Mouse (Mus musculus) liver, embryonic 16.5 days (tissue): ENCODE measurements around the gene Psme4. TPM values are rescaled to one million over a fixed set of nuclear protein-coding genes. Genes with fewer than 3 reads are reported as not detected.
A peak's percentile ranks its signal among the peaks of the same experiment; 100 is the strongest.

Experiments
- ATAC-seq: fragments of 200-750 bp; cut with Nextera tagmentation; 2 replicates; pipeline ENCODE4 v1.8.0; 2017; ENCODE audit warnings: low read depth, mild to moderate bottlenecking, moderate number of reproducible peaks, moderate library complexity
- H3K27ac ChIP-seq: fragments of 300-500 bp; sonication (generic); 2 replicates; pipeline ENCODE4 v1.5.1; 2014; ENCODE audit warnings: mild to moderate bottlenecking, low read length
- H3K27me3 ChIP-seq: fragments of 300-500 bp; sonication (generic); 2 replicates; pipeline ENCODE4 v1.6.1; 2014; ENCODE audit warnings: low read depth, low read length, mixed read lengths; ENCODE audit not compliant: control insufficient read depth, insufficient read depth
- H3K36me3 ChIP-seq: fragments of 300-500 bp; sonication (generic); 2 replicates; pipeline ENCODE4 v1.6.1; 2014; ENCODE audit warnings: mild to moderate bottlenecking; ENCODE audit not compliant: control insufficient read depth, insufficient read depth
- H3K4me1 ChIP-seq: fragments of 300-500 bp; sonication (generic); 2 replicates; pipeline ENCODE4 v1.6.1; 2014; ENCODE audit warnings: low read depth, low read length, mixed read lengths; ENCODE audit not compliant: control insufficient read depth
- H3K4me2 ChIP-seq: fragments of 300-500 bp; sonication (generic); 2 replicates; pipeline ENCODE4 v1.6.1; 2014; ENCODE audit warnings: low read depth, low read length, mixed read lengths
- H3K4me3 ChIP-seq: fragments of 300-500 bp; sonication (generic); 2 replicates; pipeline ENCODE4 v1.5.1; 2014; ENCODE audit warnings: low read depth, mild to moderate bottlenecking, low read length
- H3K9ac ChIP-seq: fragments of 300-500 bp; sonication (generic); 2 replicates; pipeline ENCODE4 v1.6.1; 2014; ENCODE audit warnings: low read depth, low read length
- H3K9me3 ChIP-seq: fragments of 300-500 bp; sonication (generic); replicated peaks from 2 replicates; pipeline ENCODE4 v1.6.1; 2016; ENCODE audit warnings: low read length; ENCODE audit not compliant: control insufficient read depth
- whole genome bisulfite sequencing: fragments of 180-500 bp; shearing (Covaris S2); extraction: QIAGEN DNeasy Blood & Tissue Kit; methylation state at CpG from one replicate; pipeline ENCODE4 v1.1.7; 2014; ENCODE audit not compliant: insufficient replicate concordance; 5-methylcytosine and 5-hydroxymethylcytosine counted together
- polyA plus RNA-seq: library from polyadenylated mRNA; unstranded; fragments of >200 nt; fragmentation: Nextera tagmentation; extraction: Ambion mirVana; gene quantifications from 2 replicates; pipeline ENCODE4 v1.2.1, GENCODE M21; 2015

Psme4 gene
- polyA plus RNA-seq, 1 experiment from 2014 or later = 7.2 TPM

DNA sequence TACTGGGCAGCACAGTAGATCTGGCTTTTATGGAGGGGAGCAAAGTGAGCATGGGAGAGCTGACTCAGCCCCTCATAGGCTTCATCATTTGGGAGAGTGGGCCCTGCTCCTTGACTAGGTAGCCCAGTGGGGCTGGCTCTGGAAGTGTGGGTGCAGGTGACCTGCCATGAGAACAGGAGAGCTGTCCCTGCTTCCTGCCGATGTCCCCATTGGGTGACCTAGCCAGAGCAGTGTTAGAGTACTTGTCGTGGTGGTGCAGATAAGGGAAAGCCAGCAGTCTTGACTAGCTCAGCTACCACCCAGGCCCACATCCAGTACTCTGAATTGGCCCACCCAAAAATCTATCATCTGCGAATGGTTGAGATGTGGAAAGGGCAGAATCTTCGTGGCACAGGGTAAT is 6.0 kb downstream of the Psme4 start:
- H3K4me3 ChIP-seq = no peak overlapping the region
- H3K27ac ChIP-seq = no peak overlapping the region
- H3K9ac ChIP-seq = no peak overlapping the region
- H3K4me1 ChIP-seq = peaks cover 16% of the 10 kb centered on the region
- H3K36me3 ChIP-seq = no peaks in the 10 kb centered on the region
- no peaks in the 10 kb centered on the region for H3K27me3 ChIP-seq
- WGBS = 27% methylated on average over 4 of the region's 4 CpGs
- peak; percentile 55 for ATAC-seq
- no peak overlapping the region for H3K4me2 ChIP-seq
- no peaks in the 10 kb centered on the region for H3K9me3 ChIP-seq

DNA sequence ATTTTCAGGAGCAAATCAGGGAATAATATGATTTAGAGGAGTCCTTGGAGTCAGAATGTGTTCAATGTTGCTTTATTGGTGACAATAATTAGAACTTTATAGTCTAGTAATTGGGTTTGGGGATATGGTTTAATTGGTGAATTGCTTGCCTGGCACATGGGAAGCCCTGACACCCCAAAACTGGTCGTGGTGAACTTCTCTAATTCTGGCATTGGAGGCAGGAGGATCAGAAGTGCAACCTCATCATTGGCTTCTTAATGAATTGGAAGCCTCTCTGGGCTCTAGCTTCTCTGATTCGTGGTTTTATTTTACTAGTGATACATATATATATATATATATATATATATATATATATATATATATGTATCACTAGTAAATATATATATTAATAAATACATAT is 9.4 kb downstream of the Psme4 start:
- Histone ChIP-seq H3K9ac (no peak overlapping the region), H3K4me1 (peaks cover 6% of the 10 kb centered on the region), H3K27ac (no peak overlapping the region), H3K9me3 (no peaks in the 10 kb centered on the region), H3K36me3 (no peaks in the 10 kb centered on the region), H3K4me3 (no peak overlapping the region), H3K4me2 (no peak overlapping the region), H3K27me3 (no peaks in the 10 kb centered on the region)
- 49% methylated on average over 2 of the region's 2 CpGs for WGBS
- no peak for ATAC-seq

GRCm38 (mm10) chr11:30781612-30782011 is 10.1 kb downstream of the Psme4 start:
- Histone ChIP-seq H3K4me2 (no peak overlapping the region), H3K4me3 (no peak overlapping the region), H3K4me1 (peaks cover 6% of the 10 kb centered on the region), H3K27ac (no peak overlapping the region), H3K27me3 (no peaks in the 10 kb centered on the region), H3K36me3 (no peaks in the 10 kb centered on the region), H3K9ac (no peak overlapping the region), H3K9me3 (no peaks in the 10 kb centered on the region)
- ATAC-seq = no peak
- WGBS = 88% methylated on average over 1 of the region's 1 CpGs

GRCm38 (mm10) chr11:30785497-30785896 is 14.0 kb downstream of the Psme4 start:
- Histone ChIP-seq H3K27me3 (no peaks in the 10 kb centered on the region), H3K4me2 (no peak overlapping the region), H3K9me3 (no peaks in the 10 kb centered on the region), H3K4me3 (no peak overlapping the region), H3K36me3 (no peaks in the 10 kb centered on the region), H3K27ac (no peak overlapping the region), H3K9ac (no peak overlapping the region), H3K4me1 (no peaks in the 10 kb centered on the region)
- ATAC-seq = no peak
- 68% methylated on average over 3 of the region's 3 CpGs for WGBS

GRCm38 (mm10) chr11:30786230-30786983 is 14.9 kb downstream of the Psme4 start:
- Histone ChIP-seq H3K27ac (no peak overlapping the region), H3K9me3 (no peaks in the 10 kb centered on the region), H3K27me3 (no peaks in the 10 kb centered on the region), H3K9ac (no peak overlapping the region), H3K4me3 (no peak overlapping the region), H3K4me1 (no peaks in the 10 kb centered on the region), H3K36me3 (no peaks in the 10 kb centered on the region), H3K4me2 (no peak overlapping the region)
- 77% methylated on average over 7 of the region's 7 CpGs for WGBS
- no peak for ATAC-seq

DNA sequence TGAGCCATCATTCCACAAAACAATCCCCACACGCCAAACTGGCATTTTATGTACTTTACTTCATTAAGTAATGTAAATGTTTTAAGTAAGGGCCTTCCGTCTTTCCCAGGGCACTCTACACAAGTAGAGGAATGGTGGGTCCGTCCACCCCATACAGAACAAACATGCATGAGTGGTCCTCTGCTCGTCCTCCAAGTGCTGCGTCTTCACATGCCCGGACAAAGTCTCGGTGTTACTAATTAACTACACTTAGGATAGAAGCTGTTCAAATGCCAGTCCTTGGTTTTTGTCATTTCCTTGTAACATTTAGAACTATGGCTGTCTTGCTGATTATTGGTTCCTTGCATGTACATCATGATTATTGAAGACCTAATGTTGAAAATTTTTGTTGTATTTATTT is 21.2 kb downstream of the Psme4 start:
- no peak overlapping the region for H3K4me2 ChIP-seq
- H3K9me3 ChIP-seq = no peaks in the 10 kb centered on the region
- 80% methylated on average over 7 of the region's 7 CpGs for WGBS
- no peak for ATAC-seq
- no peaks in the 10 kb centered on the region for H3K27me3 ChIP-seq
- no peak overlapping the region for H3K27ac ChIP-seq
- H3K36me3 ChIP-seq = no peaks in the 10 kb centered on the region; the same call in none of the 2 replicates
- no peak overlapping the region for H3K4me3 ChIP-seq
- H3K4me1 ChIP-seq = no peaks in the 10 kb centered on the region
- no peak overlapping the region for H3K9ac ChIP-seq

DNA sequence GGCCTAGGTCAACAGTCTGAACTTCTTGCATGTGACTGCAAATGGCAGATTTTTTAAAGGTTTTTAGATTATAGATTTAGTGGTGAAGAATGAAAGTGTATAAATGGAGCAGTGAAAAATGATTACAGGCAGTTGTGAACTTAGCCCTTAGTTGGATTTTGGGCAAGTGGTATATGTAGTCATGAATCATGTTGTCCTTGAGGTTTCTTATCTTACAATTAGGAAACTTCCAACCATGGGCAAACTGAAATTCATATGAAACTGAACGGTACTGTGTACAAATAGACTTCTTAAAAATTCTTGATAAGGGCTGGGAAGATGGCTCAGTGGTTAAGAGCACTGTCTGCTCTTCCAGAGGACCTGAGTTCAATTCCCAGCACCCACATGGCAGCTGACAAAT is 22.2 kb downstream of the Psme4 start:
- Histone ChIP-seq H3K27ac (no peak overlapping the region), H3K36me3 (no peaks in the 10 kb centered on the region; the same call in none of the 2 replicates), H3K4me1 (no peaks in the 10 kb centered on the region), H3K9me3 (no peaks in the 10 kb centered on the region), H3K4me2 (no peak overlapping the region), H3K9ac (no peak overlapping the region), H3K4me3 (no peak overlapping the region), H3K27me3 (no peaks in the 10 kb centered on the region)
- 23% methylated on average over 1 of the region's 1 CpGs for whole genome bisulfite sequencing
- ATAC-seq = no peak

DNA sequence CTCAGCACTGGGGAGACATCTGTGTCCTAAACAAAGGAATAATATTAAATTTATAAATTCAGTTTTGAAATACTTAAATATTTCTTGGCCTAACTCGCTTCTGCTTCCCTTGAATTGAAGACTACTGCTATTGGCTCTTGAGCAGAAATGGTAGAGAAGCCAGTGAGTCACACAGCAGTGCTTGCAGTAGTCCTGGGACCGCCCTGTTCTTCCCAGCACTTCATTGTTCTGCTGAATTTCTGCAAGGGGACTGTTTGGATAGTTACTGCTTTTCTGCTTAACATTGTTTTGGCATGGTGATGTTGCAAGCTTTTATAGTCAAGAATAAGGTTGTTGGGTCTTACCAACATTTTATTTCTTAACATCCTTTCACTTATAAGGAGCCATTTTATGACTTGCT is 25.7 kb downstream of the Psme4 start:
- Histone ChIP-seq H3K36me3 (no peaks in the 10 kb centered on the region; the same call in 1 of the 2 replicates), H3K9me3 (no peaks in the 10 kb centered on the region), H3K4me3 (no peak overlapping the region), H3K4me2 (no peak overlapping the region), H3K27me3 (no peaks in the 10 kb centered on the region), H3K4me1 (no peaks in the 10 kb centered on the region), H3K9ac (no peak overlapping the region), H3K27ac (no peak overlapping the region)
- no peak for ATAC-seq
- 73% methylated on average over 2 of the region's 2 CpGs for WGBS

- Histone ChIP-seq H3K27ac (no peak overlapping the region), H3K4me1 (no peaks in the 10 kb centered on the region), H3K9ac (no peak overlapping the region), H3K4me2 (no peak overlapping the region), H3K9me3 (no peaks in the 10 kb centered on the region), H3K4me3 (no peak overlapping the region), H3K36me3 (no peaks in the 10 kb centered on the region), H3K27me3 (no peaks in the 10 kb centered on the region)
- WGBS = 55% methylated on average over 1 of the region's 1 CpGs
- ATAC-seq = 0 out of 2 replicates have a peak, but pooled peaks have one; percentile 37
Observed at GRCm38 (mm10) chr11:30799496-30799895, 28.0 kb downstream of the Psme4 start.
